Mouse (Mus musculus): Measurements from ENCODE around the gene Dync2h1.

GRCm38 (mm10) chr9:7160688-7161087, 23.6 kb downstream of the Dync2h1 start:
- TF ChIP-seq CTCF (IDR thresholded peaks at IDR 0.05; ENCODE audit: extremely low read depth, insufficient read depth, insufficient read length, insufficient replicate concordance) (no peak), POLR2A (IDR thresholded peaks at IDR 0.05; ENCODE audit: low read depth, low read length) (no peak)

Measured in spleen, adult 2 months (tissue).